Mouse (Mus musculus) layer of hippocampus, postnatal 25 days (tissue): ENCODE measurements around the gene Pex14. TPM values are rescaled to one million over a fixed set of nuclear protein-coding genes. Genes with fewer than 3 reads are reported as not detected.

Source experiments
- DNase-seq, 2 experiments: peaks; one replicate each; pipeline ENCODE4 v3.0.0; 2022; ENCODE audit warnings: mixed read lengths in 2 of 2, low spot score in 1 of 2; ENCODE audit errors: extremely low spot score in 1 of 2
- total RNA-seq, 2 experiments: library from RNA; stranded (reverse); gene quantifications; 2 replicates each; pipeline ENCODE4 v1.2.3; 2021

Gene Pex14
- total RNA-seq, 2 experiments from 2014 or later: 44.8 to 45.0 TPM

- DNase-seq: no peak
Observed at GRCm38 (mm10) chr4:149001515-149001914, 98.2 kb downstream of the Pex14 start.

DNA sequence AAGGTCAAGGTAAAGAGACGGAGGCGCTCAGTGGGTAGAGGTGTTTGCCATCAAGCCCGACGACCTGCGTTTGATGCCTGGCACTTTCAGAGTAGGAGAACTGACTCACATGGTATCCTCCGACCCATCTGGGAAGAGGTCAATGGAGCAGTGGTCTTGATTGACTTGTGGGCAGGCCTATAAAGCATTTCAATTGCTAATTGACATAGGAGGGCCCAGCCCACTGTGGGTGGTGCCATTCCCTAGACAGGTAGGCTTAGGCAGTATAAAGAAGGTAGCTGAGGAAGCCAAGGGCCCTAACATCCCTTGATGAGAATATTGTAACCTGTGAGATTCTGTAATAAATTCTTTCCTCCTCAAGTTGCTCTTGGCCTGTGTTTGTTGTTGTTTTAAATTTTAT lies 98.9 kb downstream of the Pex14 start:
- DNase-seq: no peak

DNA sequence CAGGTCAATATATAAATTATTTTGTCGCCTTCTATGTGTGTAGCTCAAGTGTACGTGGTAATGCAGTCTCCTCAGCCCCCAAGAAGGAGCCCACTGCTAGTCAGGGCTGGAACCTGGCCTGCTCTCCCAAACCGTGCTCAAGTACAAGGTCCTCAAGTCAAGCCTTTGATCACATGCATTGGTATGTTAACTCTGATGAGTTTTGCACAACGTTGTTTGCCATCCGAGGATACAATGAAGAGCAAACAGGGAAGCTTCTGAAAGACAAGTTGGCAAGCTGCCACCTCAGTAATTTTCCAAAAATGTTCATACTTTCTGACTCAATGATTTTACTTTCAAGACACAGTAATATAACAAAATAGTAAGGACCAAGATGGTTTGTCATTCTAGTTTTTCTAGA lies 105.7 kb downstream of the Pex14 start:
- DNase-seq: no peak

DNA sequence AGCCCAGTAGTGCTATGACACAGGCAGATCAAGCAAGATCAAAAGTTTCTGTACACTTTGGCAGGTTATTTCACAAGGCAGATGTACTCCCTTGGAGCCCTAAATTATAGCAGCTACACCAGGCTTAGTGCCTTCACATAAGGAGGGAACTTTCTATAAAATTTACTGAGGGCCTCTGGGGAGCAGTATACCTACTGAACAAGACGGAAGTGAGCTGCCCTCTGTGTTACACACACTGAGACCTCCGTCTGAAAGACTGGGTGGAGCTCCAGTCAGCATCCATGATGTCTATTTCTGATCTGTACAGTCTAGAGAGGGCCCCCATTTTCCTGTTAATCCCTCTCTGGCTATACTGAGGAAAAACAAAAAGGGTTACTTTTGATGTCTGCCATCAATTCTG lies 109.6 kb downstream of the Pex14 start:
- DNase-seq: no peak

- DNase-seq: no peak
Observed at GRCm38 (mm10) chr4:148985541-148986476, 113.9 kb downstream of the Pex14 start.

GRCm38 (mm10) chr4:148984701-148985540 lies 114.8 kb downstream of the Pex14 start:
- no peak for DNase-seq

- DNase-seq: no peak
Observed at GRCm38 (mm10) chr4:148982274-148982673, 117.4 kb downstream of the Pex14 start.

- DNase-seq: no peak
Observed at GRCm38 (mm10) chr4:148979837-148980236, 119.8 kb downstream of the Pex14 start.

GRCm38 (mm10) chr4:148978926-148979325 lies 120.8 kb downstream of the Pex14 start:
- no peak for DNase-seq

- no peak for DNase-seq
Observed at GRCm38 (mm10) chr4:148978221-148978855, 121.3 kb downstream of the Pex14 start.

DNA sequence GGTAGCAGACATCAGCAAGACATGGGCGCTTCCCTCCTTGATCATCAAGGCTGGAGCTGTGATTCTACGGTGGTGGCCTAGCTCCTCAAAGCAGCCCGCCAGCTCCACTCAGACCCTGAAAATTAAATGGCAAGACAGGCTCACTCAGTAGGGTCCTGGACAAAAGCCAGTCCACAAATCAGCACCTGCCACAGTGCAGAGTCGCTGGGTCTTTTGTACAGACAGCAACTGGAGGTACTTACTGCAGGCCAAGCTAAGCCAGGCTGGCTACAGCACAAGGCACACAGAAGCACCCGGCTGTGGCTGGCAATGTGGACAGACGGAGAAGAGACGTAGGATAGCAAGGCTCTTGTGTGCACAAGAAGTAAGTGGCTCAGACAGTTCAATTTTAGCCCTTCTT lies 124.8 kb downstream of the Pex14 start:
- no peak for DNase-seq

DNA sequence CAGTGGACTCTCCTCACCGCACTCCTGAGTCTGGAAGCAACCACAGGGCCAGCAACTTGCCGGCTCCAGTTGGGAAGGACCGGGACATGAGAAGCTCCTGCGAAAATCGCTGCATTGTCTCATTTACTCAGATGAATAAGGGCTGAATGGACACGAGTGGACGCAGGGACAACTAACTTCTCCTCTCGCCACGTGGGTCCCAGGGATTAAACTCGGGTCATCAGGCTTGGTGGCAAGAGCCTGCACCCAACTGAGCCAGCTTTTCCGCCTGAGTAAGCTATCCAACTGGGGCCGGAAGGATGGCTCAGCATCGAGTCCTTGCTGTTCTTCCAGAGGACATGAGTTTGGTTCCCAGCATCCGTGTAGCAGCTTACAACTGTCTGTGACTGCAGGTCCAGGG lies 126.3 kb downstream of the Pex14 start:
- no peak for DNase-seq

- DNase-seq: no peak
Observed at GRCm38 (mm10) chr4:148972707-148973106, 127.0 kb downstream of the Pex14 start.

- DNase-seq: no peak
Observed at GRCm38 (mm10) chr4:148971613-148972242, 127.9 kb downstream of the Pex14 start.

- no peak for DNase-seq
Observed at GRCm38 (mm10) chr4:148970742-148971141, 128.9 kb downstream of the Pex14 start.

- no peak for DNase-seq
Observed at GRCm38 (mm10) chr4:148969610-148970009, 130.1 kb downstream of the Pex14 start.

- no peak for DNase-seq
Observed at GRCm38 (mm10) chr4:148968859-148969258, 130.8 kb downstream of the Pex14 start.

- no peak for DNase-seq
Observed at GRCm38 (mm10) chr4:148966132-148966531, 133.5 kb downstream of the Pex14 start.

DNA sequence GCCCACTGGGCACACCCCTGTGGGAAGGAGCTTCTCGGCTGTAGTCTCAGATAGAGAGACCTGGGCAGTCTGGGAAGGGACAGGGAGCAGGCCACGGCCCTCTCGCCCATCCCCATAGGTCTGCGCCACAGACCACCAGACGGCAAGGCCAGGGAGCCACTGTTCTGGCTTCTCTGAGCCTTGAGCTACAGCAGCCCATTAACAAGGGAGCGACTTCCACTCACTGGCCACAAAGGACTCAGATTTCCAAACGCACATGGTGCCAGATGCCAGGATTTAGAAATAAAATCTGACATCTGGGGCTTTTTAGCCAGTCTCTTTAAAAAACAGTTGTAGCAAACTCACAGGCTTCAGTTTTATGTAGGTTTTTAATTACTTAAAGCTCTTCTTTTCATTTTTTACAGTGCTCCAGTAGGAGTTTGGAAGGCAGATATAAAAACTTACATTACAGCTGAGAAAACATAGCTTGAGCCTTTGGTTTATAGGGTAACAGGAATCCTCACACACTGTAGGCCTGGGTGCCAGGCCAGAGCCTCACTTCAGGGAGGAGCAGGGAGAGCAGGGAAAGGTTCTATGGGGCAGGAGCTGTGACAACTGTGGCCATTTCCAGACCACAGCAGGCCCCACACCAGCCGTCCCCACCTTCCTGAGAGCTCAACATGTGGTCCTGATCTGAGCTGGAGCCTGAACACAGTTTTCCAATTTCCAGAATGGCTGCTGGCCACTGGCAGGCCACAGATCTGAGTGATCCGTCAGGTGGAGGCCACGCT lies 134.9 kb downstream of the Pex14 start:
- DNase-seq: no peak

DNA sequence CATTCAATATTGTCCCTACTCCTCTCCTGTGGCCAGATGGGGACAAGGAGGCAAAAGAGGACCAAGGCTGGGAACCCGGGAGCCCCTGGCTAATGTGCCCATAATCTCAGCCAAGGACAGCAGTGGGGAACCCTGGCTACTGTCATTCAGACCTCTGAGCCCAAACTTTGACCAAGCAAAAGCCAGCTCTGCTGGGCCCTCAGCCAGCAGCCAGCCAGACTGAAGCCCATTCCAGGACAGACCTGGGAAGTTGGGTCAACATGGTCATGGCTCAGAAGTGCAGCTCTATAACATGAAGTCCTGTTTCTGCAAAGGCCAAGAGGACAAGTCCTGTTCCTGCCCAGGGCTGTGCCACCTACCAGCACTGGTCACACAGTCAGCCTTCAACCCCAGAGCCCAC lies 137.6 kb downstream of the Pex14 start:
- DNase-seq: no peak
